Mouse (Mus musculus) myocyte (in vitro differentiated cells): ENCODE measurements around the gene Cd151.

Source experiments
- CEBPB ChIP-seq: IDR thresholded peaks from 2 replicates; pipeline ENCODE4 v1.6.1; 2011; ENCODE audit warnings: mild to moderate bottlenecking, moderate library complexity; ENCODE audit not compliant: poor library complexity, insufficient read depth, severe bottlenecking
- POLR2A ChIP-seq: IDR thresholded peaks from one replicate; pipeline ENCODE4 v1.6.1; 2011; ENCODE audit warnings: low read depth, mild to moderate bottlenecking, control low read depth, moderate library complexity; ENCODE audit not compliant: insufficient read length
- REST ChIP-seq: IDR thresholded peaks from one replicate; pipeline ENCODE4 v1.6.1; 2011; ENCODE audit warnings: mild to moderate bottlenecking, control low read depth, moderate library complexity; ENCODE audit not compliant: insufficient read depth, insufficient read length

GRCm38 (mm10) chr7:141497600-141497999 is 30.4 kb downstream of the Cd151 start:
- TF ChIP-seq POLR2A: no peak
- TF ChIP-seq REST: no peak
- TF ChIP-seq CEBPB: no peak
